Mouse (Mus musculus) stomach, postnatal 0 days (tissue): ENCODE results near the gene Scaf8. TPM values are rescaled to one million over a fixed set of nuclear protein-coding genes. Genes with fewer than 3 reads are reported as not detected.
A peak's percentile ranks its signal among the peaks of the same experiment; 100 is the strongest.

ENCODE experiments used
- ATAC-seq: fragments of 200-750 bp; cut with Nextera tagmentation; 2 replicates; pipeline ENCODE4 v1.8.0; 2017; ENCODE audit not compliant: low FRiP score, low TSS enrichment
- DNase-seq: peaks from one replicate; pipeline ENCODE4 v3.0.0-alpha.2; 2016; ENCODE audit warnings: low spot score
- H3K27ac ChIP-seq: fragments of 300-500 bp; sonication (generic); replicated peaks from 2 replicates; pipeline ENCODE4 v1.5.1; 2014; ENCODE audit warnings: mild to moderate bottlenecking, control low read depth
- H3K27me3 ChIP-seq: fragments of 300-500 bp; sonication (generic); 2 replicates; pipeline ENCODE4 v1.6.1; 2014; ENCODE audit warnings: low read length; ENCODE audit not compliant: control insufficient read depth, insufficient read depth
- H3K36me3 ChIP-seq: fragments of 300-500 bp; sonication (generic); 2 replicates; pipeline ENCODE4 v1.6.1; 2014; ENCODE audit warnings: low read length, mixed read lengths; ENCODE audit not compliant: control insufficient read depth, insufficient read depth
- H3K4me1 ChIP-seq: fragments of 300-500 bp; sonication (generic); replicated peaks from 2 replicates; pipeline ENCODE4 v1.6.1; 2014; ENCODE audit warnings: antibody characterized with exemption; ENCODE audit not compliant: control insufficient read depth, insufficient read depth
- H3K4me2 ChIP-seq: fragments of 300-500 bp; sonication (generic); replicated peaks from 2 replicates; pipeline ENCODE4 v1.6.1; 2014; ENCODE audit warnings: low read depth, mild to moderate bottlenecking, control low read depth, moderate library complexity
- H3K4me3 ChIP-seq: fragments of 300-500 bp; sonication (generic); 2 replicates; pipeline ENCODE4 v1.5.1; 2014; ENCODE audit warnings: low read depth, low read length, control low read depth
- H3K9ac ChIP-seq: fragments of 300-500 bp; sonication (generic); 2 replicates; pipeline ENCODE4 v1.6.1; 2014; ENCODE audit warnings: mild to moderate bottlenecking, low read length, control low read depth, mixed read lengths
- H3K9me3 ChIP-seq: fragments of 300-500 bp; sonication (generic); 2 replicates; pipeline ENCODE4 v1.6.1; 2016; ENCODE audit warnings: low read length; ENCODE audit not compliant: control insufficient read depth
- CTCF ChIP-seq: IDR thresholded peaks from 2 replicates; pipeline ENCODE4 v1.5.1; 2016; ENCODE audit warnings: antibody characterized with exemption, low read depth, mild to moderate bottlenecking, moderate library complexity
- EP300 ChIP-seq: optimal IDR thresholded peaks from 2 replicates; pipeline ENCODE3; 2016; ENCODE audit warnings: antibody characterized with exemption
- WGBS: fragments of 180-500 bp; shearing (Covaris S2); extraction: QIAGEN DNeasy Blood & Tissue Kit; methylation state at CpG from one replicate; pipeline ENCODE4 v1.1.7; 2014; 5-methylcytosine and 5-hydroxymethylcytosine counted together
- polyA plus RNA-seq: library from polyadenylated mRNA; unstranded; fragments of >200 nt; fragmentation: Nextera tagmentation; extraction: Ambion mirVana; gene quantifications from 2 replicates; pipeline ENCODE4 v1.2.1, GENCODE M21; 2015

Gene Scaf8
- polyA plus RNA-seq, 1 experiment from 2014 or later = 6.7 TPM

- Histone ChIP-seq H3K27me3 (no peaks in the 10 kb centered on the region), H3K27ac (no peak overlapping the region), H3K4me2 (no peak overlapping the region), H3K36me3 (0 out of 2 replicates have a peak, but pooled peaks cover 8% of the 10 kb centered on the region), H3K4me3 (no peak overlapping the region), H3K4me1 (no peaks in the 10 kb centered on the region), H3K9me3 (no peaks in the 10 kb centered on the region), H3K9ac (no peak overlapping the region)
- ATAC-seq = peak; percentile 51; the same call in 1 of the 2 replicates
- 85% methylated on average over 8 of the region's 8 CpGs for WGBS
- no peak for DNase-seq
- TF ChIP-seq EP300 (no peak), CTCF (no peak)
Measured at GRCm38 (mm10) chr17:3200328-3200727, 85.6 kb downstream of the Scaf8 start.

- ATAC-seq (no peak), DNase-seq (no peak)
- Histone ChIP-seq H3K36me3 (0 out of 2 replicates have a peak, but pooled peaks cover 3% of the 10 kb centered on the region), H3K27ac (no peak overlapping the region), H3K4me3 (no peak overlapping the region), H3K27me3 (no peaks in the 10 kb centered on the region), H3K9ac (no peak overlapping the region), H3K4me2 (no peak overlapping the region), H3K9me3 (no peaks in the 10 kb centered on the region), H3K4me1 (no peaks in the 10 kb centered on the region)
- TF ChIP-seq EP300 (no peak), CTCF (no peak)
- 59% methylated on average over 4 of the region's 4 CpGs for WGBS
Measured at GRCm38 (mm10) chr17:3203916-3204315, 89.1 kb downstream of the Scaf8 start.

- no peaks in the 10 kb centered on the region for H3K9me3 ChIP-seq
- no peaks in the 10 kb centered on the region for H3K4me1 ChIP-seq
- ATAC-seq (no peak), DNase-seq (no peak)
- H3K4me3 ChIP-seq = no peak overlapping the region
- H3K27ac ChIP-seq = no peak overlapping the region
- 84% methylated on average over 7 of the region's 7 CpGs for WGBS
- no peak overlapping the region for H3K4me2 ChIP-seq
- no peak for TF ChIP-seq EP300
- no peak for TF ChIP-seq CTCF
- no peak overlapping the region for H3K9ac ChIP-seq
- H3K27me3 ChIP-seq = no peaks in the 10 kb centered on the region
- 0 out of 2 replicates have a peak, but pooled peaks cover 3% of the 10 kb centered on the region for H3K36me3 ChIP-seq
Measured at GRCm38 (mm10) chr17:3204826-3205405, 90.1 kb downstream of the Scaf8 start.

- no peaks in the 10 kb centered on the region for H3K4me1 ChIP-seq
- H3K27me3 ChIP-seq = no peaks in the 10 kb centered on the region
- ATAC-seq (peak; percentile 40; the same call in 1 of the 2 replicates), DNase-seq (no peak)
- no peaks in the 10 kb centered on the region for H3K36me3 ChIP-seq
- H3K4me3 ChIP-seq = no peak overlapping the region
- H3K27ac ChIP-seq = peak overlapping the region; percentile 30; the same call in 1 of the 2 replicates
- 54% methylated on average over 2 of the region's 2 CpGs for WGBS
- H3K9ac ChIP-seq = no peak overlapping the region
- H3K9me3 ChIP-seq = no peaks in the 10 kb centered on the region
- H3K4me2 ChIP-seq = no peak overlapping the region
- TF ChIP-seq CTCF (no peak), EP300 (no peak)
Measured at GRCm38 (mm10) chr17:3206527-3207398, 92.0 kb downstream of the Scaf8 start.

- no peak for TF ChIP-seq CTCF
- no peak for TF ChIP-seq EP300
- Histone ChIP-seq H3K36me3 (no peaks in the 10 kb centered on the region), H3K27ac (no peak overlapping the region), H3K4me3 (no peak overlapping the region), H3K4me1 (no peaks in the 10 kb centered on the region), H3K9ac (no peak overlapping the region), H3K4me2 (no peak overlapping the region), H3K27me3 (no peaks in the 10 kb centered on the region), H3K9me3 (no peaks in the 10 kb centered on the region)
- ATAC-seq (no peak), DNase-seq (no peak)
- 68% methylated on average over 6 of the region's 6 CpGs for WGBS
Measured at GRCm38 (mm10) chr17:3207529-3208240, 92.9 kb downstream of the Scaf8 start.
